Mouse (Mus musculus): ENCODE data around the gene Taf1b.

Gene Taf1b

DNA sequence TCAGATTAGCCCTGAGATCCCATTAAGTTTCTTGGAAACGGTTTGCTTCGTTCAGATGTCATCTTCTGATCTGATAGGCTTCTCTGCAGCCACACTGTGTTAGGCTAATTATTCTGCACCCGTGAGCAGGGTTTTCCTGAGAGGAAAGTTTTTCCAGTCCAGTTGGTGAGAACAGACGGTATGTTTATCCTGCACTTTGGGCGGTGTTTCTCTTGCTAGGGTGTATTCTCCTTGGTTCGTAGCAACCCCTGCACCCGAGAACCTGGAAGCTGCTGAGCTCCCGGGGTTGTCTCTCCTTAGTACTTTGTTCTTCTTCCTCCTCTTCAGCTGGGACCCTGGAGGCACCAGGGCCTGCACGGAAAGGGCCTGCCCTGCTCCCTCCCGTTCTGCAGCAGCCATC is 108.0 kb downstream of the Taf1b start:
- DNase-seq (ENCODE audit: low spot score), result no peak
